Mouse (Mus musculus) liver, embryonic 16.5 days (tissue): Measurements from ENCODE around the gene Fam114a2. TPM values are rescaled to one million over a fixed set of nuclear protein-coding genes. Genes with fewer than 3 reads are reported as not detected.

ENCODE experiments used
- ATAC-seq: fragments of 200-750 bp; cut with Nextera tagmentation; 2 replicates; pipeline ENCODE4 v1.8.0; 2017; ENCODE audit warnings: low read depth, mild to moderate bottlenecking, moderate number of reproducible peaks, moderate library complexity
- H3K27ac ChIP-seq: fragments of 300-500 bp; sonication (generic); 2 replicates; pipeline ENCODE4 v1.5.1; 2014; ENCODE audit warnings: mild to moderate bottlenecking, low read length
- H3K27me3 ChIP-seq: fragments of 300-500 bp; sonication (generic); 2 replicates; pipeline ENCODE4 v1.6.1; 2014; ENCODE audit warnings: low read depth, low read length, mixed read lengths; ENCODE audit not compliant: control insufficient read depth, insufficient read depth
- H3K36me3 ChIP-seq: fragments of 300-500 bp; sonication (generic); 2 replicates; pipeline ENCODE4 v1.6.1; 2014; ENCODE audit warnings: mild to moderate bottlenecking; ENCODE audit not compliant: control insufficient read depth, insufficient read depth
- H3K4me1 ChIP-seq: fragments of 300-500 bp; sonication (generic); 2 replicates; pipeline ENCODE4 v1.6.1; 2014; ENCODE audit warnings: low read depth, low read length, mixed read lengths; ENCODE audit not compliant: control insufficient read depth
- H3K4me2 ChIP-seq: fragments of 300-500 bp; sonication (generic); 2 replicates; pipeline ENCODE4 v1.6.1; 2014; ENCODE audit warnings: low read depth, low read length, mixed read lengths
- H3K4me3 ChIP-seq: fragments of 300-500 bp; sonication (generic); 2 replicates; pipeline ENCODE4 v1.5.1; 2014; ENCODE audit warnings: low read depth, mild to moderate bottlenecking, low read length
- H3K9ac ChIP-seq: fragments of 300-500 bp; sonication (generic); 2 replicates; pipeline ENCODE4 v1.6.1; 2014; ENCODE audit warnings: low read depth, low read length
- H3K9me3 ChIP-seq: fragments of 300-500 bp; sonication (generic); replicated peaks from 2 replicates; pipeline ENCODE4 v1.6.1; 2016; ENCODE audit warnings: low read length; ENCODE audit not compliant: control insufficient read depth
- WGBS: fragments of 180-500 bp; shearing (Covaris S2); extraction: QIAGEN DNeasy Blood & Tissue Kit; methylation state at CpG from one replicate; pipeline ENCODE4 v1.1.7; 2014; ENCODE audit not compliant: insufficient replicate concordance; 5-methylcytosine and 5-hydroxymethylcytosine counted together
- polyA plus RNA-seq: library from polyadenylated mRNA; unstranded; fragments of >200 nt; fragmentation: Nextera tagmentation; extraction: Ambion mirVana; gene quantifications from 2 replicates; pipeline ENCODE4 v1.2.1, GENCODE M21; 2015

Fam114a2 gene
- polyA plus RNA-seq, 1 experiment from 2014 or later, result 29.0 TPM

DNA sequence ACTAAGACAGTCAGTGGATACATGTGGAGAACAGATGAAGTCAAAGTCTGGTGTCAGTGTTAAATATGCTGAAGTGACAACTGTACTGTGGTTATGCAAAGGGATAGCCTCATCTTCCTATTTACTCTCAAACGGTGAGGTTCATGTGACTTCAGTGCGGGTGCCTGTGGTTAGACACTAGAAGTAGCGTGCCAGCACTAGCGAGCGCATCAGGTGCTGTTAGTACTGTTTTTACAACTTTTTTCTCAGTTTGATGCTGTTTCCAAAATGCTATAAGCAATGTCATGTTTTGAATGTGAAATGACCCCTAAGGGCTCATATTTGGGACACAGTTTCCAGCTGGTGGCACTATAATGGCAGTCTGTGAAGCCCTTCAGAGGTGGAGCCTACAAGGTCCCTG lies 20.2 kb downstream of the Fam114a2 start:
- ATAC-seq, result no peak
- Histone ChIP-seq H3K9me3 (no peaks in the 10 kb centered on the region), H3K9ac (no peak overlapping the region), H3K36me3 (peaks cover 9% of the 10 kb centered on the region), H3K27ac (no peak overlapping the region), H3K27me3 (no peaks in the 10 kb centered on the region), H3K4me3 (no peak overlapping the region), H3K4me1 (peaks cover 2% of the 10 kb centered on the region; the same call in 1 of the 2 replicates), H3K4me2 (no peak overlapping the region)
- 82% methylated on average over 5 of the region's 5 CpGs for WGBS

DNA sequence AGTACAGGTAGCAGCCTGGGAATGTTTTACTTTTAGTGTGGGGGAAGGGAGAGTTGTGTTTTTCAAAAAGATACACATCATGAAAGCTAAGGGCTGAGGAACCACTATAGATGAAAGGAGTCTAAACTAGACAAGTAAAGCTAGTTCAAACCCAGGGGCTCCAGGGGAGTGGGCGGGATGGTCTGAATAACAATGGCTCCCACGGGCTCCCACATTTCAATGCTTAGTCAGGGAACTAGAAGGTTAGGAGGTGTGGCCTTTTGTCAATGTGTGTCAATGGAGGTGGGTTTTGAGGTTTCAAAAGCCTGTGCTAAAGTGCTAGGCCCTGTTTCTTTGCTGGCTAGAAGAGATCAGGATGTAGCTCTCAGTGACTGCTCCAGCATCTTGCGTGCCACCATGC lies 20.7 kb downstream of the Fam114a2 start:
- Histone ChIP-seq H3K4me2 (no peak overlapping the region), H3K9me3 (no peaks in the 10 kb centered on the region), H3K4me1 (peaks cover 2% of the 10 kb centered on the region; the same call in 1 of the 2 replicates), H3K36me3 (peaks cover 9% of the 10 kb centered on the region), H3K4me3 (no peak overlapping the region), H3K9ac (no peak overlapping the region), H3K27ac (no peak overlapping the region), H3K27me3 (no peaks in the 10 kb centered on the region)
- no peak for ATAC-seq
- WGBS, result 72% methylated on average over 3 of the region's 3 CpGs

DNA sequence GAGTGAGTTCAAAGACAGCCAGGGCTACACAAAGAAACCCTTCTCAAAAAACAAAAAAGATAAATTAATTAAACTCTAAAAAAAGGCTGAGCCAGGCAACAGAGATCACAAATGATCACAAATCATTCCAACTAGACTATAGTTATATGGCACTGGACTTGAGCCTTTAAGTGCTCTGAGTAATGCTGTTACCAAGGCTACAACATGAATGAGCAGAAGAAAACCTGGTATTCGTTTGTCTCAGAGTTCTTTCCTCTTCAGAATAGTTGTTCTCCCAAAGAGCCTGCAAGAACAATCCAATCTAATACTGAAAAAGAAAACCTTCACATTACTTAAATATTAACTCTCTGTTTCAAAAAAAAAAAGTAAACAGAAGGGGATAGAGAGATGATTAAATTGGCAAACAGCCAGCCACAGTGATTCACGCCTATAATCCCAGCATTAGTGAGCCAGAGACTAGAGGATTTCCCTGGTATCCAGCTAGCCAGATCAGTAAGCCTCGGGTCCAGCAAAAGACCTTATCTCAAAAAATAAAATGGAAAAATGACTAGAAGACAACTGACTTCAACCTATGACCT lies 21.9 kb downstream of the Fam114a2 start:
- Histone ChIP-seq H3K4me1 (peaks cover under 1% of the 10 kb centered on the region; the same call in 1 of the 2 replicates), H3K27ac (no peak overlapping the region), H3K9ac (no peak overlapping the region), H3K9me3 (no peaks in the 10 kb centered on the region), H3K4me3 (no peak overlapping the region), H3K36me3 (peaks cover 16% of the 10 kb centered on the region), H3K4me2 (no peak overlapping the region), H3K27me3 (no peaks in the 10 kb centered on the region)
- ATAC-seq, result no peak
- WGBS, result 62% methylated on average over 3 of the region's 3 CpGs

DNA sequence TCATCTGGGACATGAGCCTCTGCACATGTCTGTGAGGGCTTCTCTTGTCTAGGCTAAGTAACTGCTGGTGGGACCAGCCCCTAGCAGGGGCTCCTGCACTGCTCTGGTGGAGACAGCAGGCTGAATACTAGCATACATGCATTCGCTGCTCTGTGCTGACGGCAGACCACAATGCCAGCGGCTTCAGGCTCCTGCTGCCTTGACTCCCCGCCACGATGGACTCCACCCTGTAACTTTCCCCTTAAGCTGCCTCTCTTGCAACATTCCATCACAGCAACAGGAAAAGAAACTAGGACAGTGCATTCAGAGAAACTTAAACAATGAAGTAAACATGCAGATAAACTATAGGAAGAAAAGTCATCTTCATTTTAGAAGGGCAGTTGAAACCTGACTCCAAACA lies 30.0 kb downstream of the Fam114a2 start:
- peaks cover 13% of the 10 kb centered on the region; the same call in 1 of the 2 replicates for H3K36me3 ChIP-seq
- no peaks in the 10 kb centered on the region for H3K27me3 ChIP-seq
- 66% methylated on average over 5 of the region's 5 CpGs for WGBS
- no peak overlapping the region for H3K27ac ChIP-seq
- no peak overlapping the region for H3K4me2 ChIP-seq
- H3K9me3 ChIP-seq, result no peaks in the 10 kb centered on the region
- no peak for ATAC-seq
- no peaks in the 10 kb centered on the region for H3K4me1 ChIP-seq
- H3K9ac ChIP-seq, result no peak overlapping the region
- no peak overlapping the region for H3K4me3 ChIP-seq

DNA sequence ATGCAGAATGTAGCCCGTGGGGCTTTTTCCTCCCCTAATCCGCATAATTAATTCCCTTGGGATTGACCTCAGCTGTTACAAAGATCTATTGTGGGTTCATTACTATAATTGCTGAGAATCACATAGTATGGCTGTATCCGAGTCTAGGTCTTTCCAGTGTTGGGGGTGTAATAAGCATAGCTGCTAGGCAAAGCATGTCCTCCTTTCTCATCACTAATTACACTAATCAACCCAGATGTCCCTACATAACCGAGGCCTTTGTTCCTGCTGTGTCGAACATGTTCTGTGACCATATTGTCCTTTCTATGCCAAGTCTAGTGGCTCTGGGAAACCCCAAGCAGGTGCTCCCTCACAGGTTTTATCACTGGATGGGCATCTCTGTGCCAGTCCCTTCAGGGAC lies 40.3 kb downstream of the Fam114a2 start:
- Histone ChIP-seq H3K4me1 (no peaks in the 10 kb centered on the region), H3K27me3 (no peaks in the 10 kb centered on the region), H3K27ac (no peak overlapping the region), H3K4me2 (no peak overlapping the region), H3K9me3 (no peaks in the 10 kb centered on the region), H3K4me3 (no peak overlapping the region), H3K9ac (no peak overlapping the region), H3K36me3 (peaks cover under 1% of the 10 kb centered on the region)
- WGBS, result 74% methylated on average over 5 of the region's 5 CpGs
- no peak for ATAC-seq

DNA sequence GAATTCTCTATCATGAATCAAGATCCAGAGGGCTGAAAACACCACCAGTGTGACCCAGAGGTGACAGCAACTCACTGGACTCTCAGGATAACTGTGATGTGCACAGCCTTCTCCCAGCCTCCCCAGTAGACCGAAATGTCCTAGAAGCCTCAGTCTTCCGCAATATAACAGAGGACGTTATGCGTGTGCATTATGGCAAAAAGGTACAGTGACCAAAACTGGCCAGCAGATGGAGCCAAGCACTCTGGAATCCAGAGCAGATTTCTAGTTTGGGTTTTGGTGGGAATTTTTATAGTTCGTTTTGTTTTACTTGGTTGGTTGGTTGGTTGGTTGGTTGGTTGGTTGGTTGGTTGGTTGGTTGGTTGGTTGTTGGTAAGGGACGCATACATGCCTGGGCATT lies 43.3 kb downstream of the Fam114a2 start:
- no peaks in the 10 kb centered on the region for H3K4me1 ChIP-seq
- H3K9ac ChIP-seq, result no peak overlapping the region
- 31% methylated on average over 6 of the region's 6 CpGs for WGBS
- ATAC-seq, result no peak
- no peak overlapping the region for H3K4me3 ChIP-seq
- no peak overlapping the region for H3K4me2 ChIP-seq
- no peaks in the 10 kb centered on the region for H3K27me3 ChIP-seq
- no peak overlapping the region for H3K27ac ChIP-seq
- H3K9me3 ChIP-seq, result no peaks in the 10 kb centered on the region
- H3K36me3 ChIP-seq, result no peaks in the 10 kb centered on the region

DNA sequence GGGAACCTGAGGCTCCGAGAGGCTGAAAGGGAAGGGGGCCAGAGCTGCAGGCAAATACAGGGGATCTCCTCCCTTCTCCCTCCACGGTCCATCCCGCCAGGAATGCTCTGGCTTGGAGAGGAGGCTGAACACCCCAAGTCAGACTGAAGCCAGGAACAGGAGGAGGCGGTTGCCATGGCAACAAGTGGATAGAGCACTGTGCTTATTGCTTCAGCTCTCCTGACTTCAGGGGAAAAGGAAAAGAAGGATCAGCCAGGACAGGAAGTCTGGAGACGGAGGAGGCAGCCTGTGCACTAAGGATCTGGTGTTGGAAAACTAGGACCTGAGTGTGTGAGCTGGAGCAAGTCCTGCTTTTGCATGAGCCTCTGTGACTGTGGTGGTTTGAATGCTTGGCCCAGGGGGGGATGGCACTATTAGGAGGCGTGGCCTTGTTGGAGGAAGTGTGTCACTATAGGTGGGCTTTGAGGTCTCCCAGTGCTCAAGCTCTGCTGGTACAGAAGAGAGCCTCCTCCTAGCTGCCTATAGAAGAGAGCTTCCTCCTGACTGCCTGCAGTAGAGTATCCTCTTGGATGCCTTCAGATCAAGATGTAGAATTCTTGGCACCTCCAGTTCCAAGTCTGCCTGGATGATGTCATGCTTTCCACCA lies 44.0 kb downstream of the Fam114a2 start:
- Histone ChIP-seq H3K4me1 (no peaks in the 10 kb centered on the region), H3K27ac (no peak overlapping the region), H3K4me2 (no peak overlapping the region), H3K36me3 (no peaks in the 10 kb centered on the region), H3K9ac (no peak overlapping the region), H3K4me3 (no peak overlapping the region), H3K27me3 (no peaks in the 10 kb centered on the region), H3K9me3 (no peaks in the 10 kb centered on the region)
- WGBS, result 60% methylated on average over 6 of the region's 6 CpGs
- no peak for ATAC-seq

DNA sequence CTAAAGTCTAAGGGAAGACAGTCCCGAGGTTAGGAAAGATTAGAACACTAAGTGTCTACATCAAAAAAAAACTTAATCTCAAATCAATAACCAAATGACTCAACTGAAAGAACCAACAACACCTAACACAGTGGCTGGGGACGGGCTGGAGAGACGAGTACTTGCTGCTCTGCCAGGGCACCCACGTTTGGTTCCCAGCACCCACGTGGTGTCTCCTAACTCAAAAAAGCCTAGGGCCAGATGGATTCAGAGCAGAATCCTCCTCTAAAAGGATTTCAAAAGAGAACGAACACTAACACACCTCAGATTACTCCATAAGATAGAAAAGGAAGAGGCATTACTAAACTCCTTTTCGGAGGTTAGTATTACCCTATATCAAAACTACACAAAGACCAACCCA lies 47.4 kb downstream of the Fam114a2 start:
- H3K9me3 ChIP-seq, result no peaks in the 10 kb centered on the region
- no peak overlapping the region for H3K27ac ChIP-seq
- WGBS, result 56% methylated on average over 7 of the region's 7 CpGs
- no peak overlapping the region for H3K4me2 ChIP-seq
- no peak for ATAC-seq
- H3K27me3 ChIP-seq, result no peaks in the 10 kb centered on the region
- no peaks in the 10 kb centered on the region for H3K4me1 ChIP-seq
- no peak overlapping the region for H3K9ac ChIP-seq
- no peak overlapping the region for H3K4me3 ChIP-seq
- H3K36me3 ChIP-seq, result no peaks in the 10 kb centered on the region

DNA sequence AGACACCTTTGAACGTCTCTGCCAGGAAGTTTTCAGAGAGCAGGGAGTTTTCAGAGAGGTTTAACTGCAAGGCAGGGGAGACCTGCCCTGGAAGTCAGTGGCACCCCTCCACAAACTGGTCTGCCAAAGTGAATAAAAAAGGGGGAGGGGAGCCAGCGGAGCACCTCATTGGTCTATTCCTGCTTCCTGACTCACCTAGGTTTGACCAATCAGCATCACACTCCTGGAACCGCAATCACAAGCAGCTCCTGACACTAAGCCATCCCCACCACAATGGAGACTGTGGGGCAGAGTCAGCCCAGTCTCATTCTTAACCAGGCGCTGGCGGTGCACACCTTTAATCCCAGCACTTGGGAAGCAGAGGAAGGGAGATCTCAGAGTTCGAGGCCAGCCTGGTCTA lies 48.4 kb downstream of the Fam114a2 start:
- 45% methylated on average over 6 of the region's 6 CpGs for WGBS
- H3K4me1 ChIP-seq, result no peaks in the 10 kb centered on the region
- H3K36me3 ChIP-seq, result no peaks in the 10 kb centered on the region
- H3K9ac ChIP-seq, result no peak overlapping the region
- no peak overlapping the region for H3K27ac ChIP-seq
- ATAC-seq, result no peak
- H3K4me2 ChIP-seq, result no peak overlapping the region
- no peaks in the 10 kb centered on the region for H3K9me3 ChIP-seq
- no peaks in the 10 kb centered on the region for H3K27me3 ChIP-seq
- H3K4me3 ChIP-seq, result no peak overlapping the region
